Mouse (Mus musculus): ENCODE data around the gene Ssx2ip. TPM values are rescaled to one million over a fixed set of nuclear protein-coding genes. Genes with fewer than 3 reads are reported as not detected.

Gene Ssx2ip
- total and polyA plus RNA-seq, 3 experiments: 12.8 to 64.0 (median 58.6) TPM

DNA sequence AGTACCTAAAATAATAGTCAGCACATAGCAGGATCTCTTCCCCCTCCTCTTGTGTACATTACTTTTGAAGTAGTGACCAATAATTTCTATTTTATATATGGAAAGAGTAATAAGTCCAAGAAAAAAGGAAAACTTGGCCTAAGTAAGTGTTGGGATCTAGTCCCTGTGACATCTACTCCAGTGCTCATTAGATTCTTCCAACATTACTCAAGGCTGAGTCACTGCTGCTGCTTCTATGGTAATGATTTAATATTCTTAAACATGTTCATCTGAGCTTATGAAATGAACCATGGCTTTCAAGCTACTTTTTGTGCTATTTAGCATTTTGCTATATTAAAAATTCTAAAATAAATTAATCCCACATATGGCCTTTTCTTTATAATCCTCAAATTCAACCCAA, 69.3 kb downstream of the Ssx2ip start:
- no peak for DNase-seq (ENCODE audit: low spot score)
- TF ChIP-seq POLR2AphosphoS5 (IDR thresholded peaks at IDR 0.05; ENCODE audit: insufficient replicate concordance, low read depth, low read length) (no peak), GATA2 (IDR thresholded peaks at IDR 0.05; ENCODE audit: borderline replicate concordance, low read depth, low read length) (no peak), GATA1 (IDR thresholded peaks at IDR 0.05; ENCODE audit: borderline replicate concordance, low read length) (no peak), CTCF (IDR thresholded peaks at IDR 0.05; ENCODE audit: low read depth, low read length) (no peak), TAL1 (conservative IDR thresholded peaks at IDR 0.05; ENCODE audit: low read depth, low read length) (no peak)
- H3K9me3 ChIP-seq (replicated peaks): no peaks in the 10 kb centered on the region
- H3K4me1 ChIP-seq (ENCODE audit: insufficient read depth, low read depth, low read length): no peaks in the 10 kb centered on the region
- no peaks in the 10 kb centered on the region for H3K27me3 ChIP-seq (ENCODE audit: insufficient read depth, low read length)
- no peaks in the 10 kb centered on the region for H3K36me3 ChIP-seq (replicated peaks)
- no peak for ATAC-seq (ENCODE audit: extremely low read depth, insufficient number of reproducible peaks, low FRiP score, poor library complexity, severe bottlenecking)
- no peak overlapping the region for H3K4me3 ChIP-seq (ENCODE audit: low read depth, low read length)

DNA sequence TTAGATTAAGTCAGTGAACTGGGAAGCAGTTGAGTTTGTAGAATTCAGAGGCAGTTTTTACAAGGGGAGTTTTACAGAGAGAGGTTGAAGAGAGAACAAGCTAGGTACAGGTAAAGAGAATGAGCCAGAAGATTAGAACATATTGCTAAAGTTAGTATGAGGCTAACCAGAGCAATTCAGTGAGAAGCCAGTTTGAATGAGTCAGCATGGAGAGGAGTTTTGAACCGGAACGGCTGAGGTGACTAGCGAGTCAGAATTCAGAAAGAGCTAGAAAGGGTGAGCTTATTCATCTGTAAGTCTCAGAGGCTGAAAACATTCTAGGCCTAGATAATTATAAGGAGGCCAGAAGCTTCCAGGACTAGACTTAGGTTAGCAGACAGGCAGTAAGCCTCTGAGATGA, 70.0 kb downstream of the Ssx2ip start:
- TF ChIP-seq TAL1 (conservative IDR thresholded peaks at IDR 0.05; ENCODE audit: low read depth, low read length): no peak
- no peak for TF ChIP-seq POLR2AphosphoS5 (IDR thresholded peaks at IDR 0.05; ENCODE audit: insufficient replicate concordance, low read depth, low read length)
- TF ChIP-seq GATA2 (IDR thresholded peaks at IDR 0.05; ENCODE audit: borderline replicate concordance, low read depth, low read length): no peak
- TF ChIP-seq CTCF (IDR thresholded peaks at IDR 0.05; ENCODE audit: low read depth, low read length): no peak
- no peak for TF ChIP-seq GATA1 (IDR thresholded peaks at IDR 0.05; ENCODE audit: borderline replicate concordance, low read length)
- DNase-seq (ENCODE audit: low spot score): no peak
- Histone ChIP-seq H3K4me3 (ENCODE audit: low read depth, low read length) (no peak overlapping the region), H3K27me3 (ENCODE audit: insufficient read depth, low read length) (no peaks in the 10 kb centered on the region), H3K36me3 (replicated peaks) (no peaks in the 10 kb centered on the region), H3K9me3 (replicated peaks) (no peaks in the 10 kb centered on the region), H3K4me1 (ENCODE audit: insufficient read depth, low read depth, low read length) (no peaks in the 10 kb centered on the region)
- no peak for ATAC-seq (ENCODE audit: extremely low read depth, insufficient number of reproducible peaks, low FRiP score, poor library complexity, severe bottlenecking)

DNA sequence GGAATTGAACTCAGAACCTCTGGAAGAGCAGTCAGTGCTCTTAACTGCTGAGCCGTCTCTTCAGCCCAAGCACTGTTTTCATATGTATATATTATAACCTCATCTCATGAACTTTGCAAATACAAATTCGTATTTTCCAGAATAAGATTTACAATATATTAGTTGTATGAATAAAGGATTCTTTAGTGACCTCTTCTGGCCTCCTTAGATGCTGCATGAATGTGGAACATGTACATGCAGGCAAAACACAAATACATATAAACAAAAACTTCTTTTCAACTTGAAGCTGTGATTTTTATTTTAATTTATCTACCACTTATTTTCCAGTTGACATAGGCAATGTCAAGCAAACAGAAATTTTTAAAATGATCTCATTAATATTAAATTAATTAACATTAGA, 77.6 kb downstream of the Ssx2ip start:
- no peak for ATAC-seq (ENCODE audit: extremely low read depth, insufficient number of reproducible peaks, low FRiP score, poor library complexity, severe bottlenecking)
- DNase-seq (ENCODE audit: low spot score): no peak

DNA sequence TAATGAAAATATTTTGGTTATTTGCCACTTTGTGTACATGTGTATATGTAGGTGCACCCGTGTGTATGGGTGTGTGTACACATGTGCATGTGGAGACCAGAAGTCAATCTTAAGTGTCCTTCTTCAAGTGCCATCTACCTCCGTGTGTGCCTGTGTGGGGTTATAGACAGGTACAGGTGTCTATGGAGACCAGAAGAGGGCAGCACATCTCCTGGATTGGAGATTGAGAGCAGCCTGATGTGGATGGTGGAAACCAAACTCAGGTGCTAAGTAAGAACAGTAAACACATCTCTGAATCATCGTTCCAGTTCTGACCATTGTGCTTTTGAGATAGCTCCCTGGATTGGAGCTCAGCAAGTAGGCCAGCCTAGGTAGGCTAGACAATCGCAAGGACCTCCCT, 82.0 kb downstream of the Ssx2ip start:
- H3K4me1 ChIP-seq (ENCODE audit: insufficient read depth, low read depth, low read length): peaks cover 7% of the 10 kb centered on the region; the same call in 1 of the 2 replicates
- H3K9me3 ChIP-seq (replicated peaks): no peaks in the 10 kb centered on the region
- peaks cover 4% of the 10 kb centered on the region for H3K36me3 ChIP-seq (replicated peaks)
- H3K4me3 ChIP-seq (ENCODE audit: low read depth, low read length): no peak overlapping the region
- TF ChIP-seq GATA2 (IDR thresholded peaks at IDR 0.05; ENCODE audit: borderline replicate concordance, low read depth, low read length): no peak
- TF ChIP-seq TAL1 (conservative IDR thresholded peaks at IDR 0.05; ENCODE audit: low read depth, low read length): no peak
- TF ChIP-seq CTCF (IDR thresholded peaks at IDR 0.05; ENCODE audit: low read depth, low read length): no peak
- TF ChIP-seq GATA1 (IDR thresholded peaks at IDR 0.05; ENCODE audit: borderline replicate concordance, low read length): no peak
- TF ChIP-seq POLR2AphosphoS5 (IDR thresholded peaks at IDR 0.05; ENCODE audit: insufficient replicate concordance, low read depth, low read length): no peak
- ATAC-seq (ENCODE audit: extremely low read depth, insufficient number of reproducible peaks, low FRiP score, poor library complexity, severe bottlenecking): 0 out of 2 replicates have a peak, but pooled peaks have one; percentile 8
- H3K27me3 ChIP-seq (ENCODE audit: insufficient read depth, low read length): no peaks in the 10 kb centered on the region
- no peak for DNase-seq (ENCODE audit: low spot score)

More for the DNA sequence above, 77.6 kb downstream of the Ssx2ip start:
- Histone ChIP-seq H3K36me3 (replicated peaks) (peaks cover 4% of the 10 kb centered on the region), H3K4me3 (ENCODE audit: low read depth, low read length) (no peak overlapping the region), H3K27me3 (ENCODE audit: insufficient read depth, low read length) (no peaks in the 10 kb centered on the region), H3K9me3 (replicated peaks) (no peaks in the 10 kb centered on the region), H3K4me1 (ENCODE audit: insufficient read depth, low read depth, low read length) (no peaks in the 10 kb centered on the region)
- TF ChIP-seq CTCF (IDR thresholded peaks at IDR 0.05; ENCODE audit: low read depth, low read length) (no peak), POLR2AphosphoS5 (IDR thresholded peaks at IDR 0.05; ENCODE audit: insufficient replicate concordance, low read depth, low read length) (no peak), GATA2 (IDR thresholded peaks at IDR 0.05; ENCODE audit: borderline replicate concordance, low read depth, low read length) (no peak), TAL1 (conservative IDR thresholded peaks at IDR 0.05; ENCODE audit: low read depth, low read length) (no peak), GATA1 (IDR thresholded peaks at IDR 0.05; ENCODE audit: borderline replicate concordance, low read length) (no peak)

Other genes starting within 250 kb of the Ssx2ip start
- not detected in 2 replicates for gene Lpar3, start 183.7 kb upstream of the Ssx2ip start, total RNA-seq (2014; fragmentation: Nextera tagmentation)
- 0.11 TPM in 1 of 2 replicates, not detected in the other for gene Lpar3, start 183.7 kb upstream of the Ssx2ip start, total RNA-seq (2017)
- gene Lpar3, start 183.7 kb upstream of the Ssx2ip start, polyA plus RNA-seq (2012): not detected in 2 replicates
- gene Ctbs, start 45.2 kb downstream of the Ssx2ip start, total RNA-seq (2014; fragmentation: Nextera tagmentation): 27.6 and 40.9 TPM in 2 replicates
- 14.7 and 16.7 TPM in 2 replicates for gene Ctbs, start 45.2 kb downstream of the Ssx2ip start, total RNA-seq (2017)
- 20.5 and 27.5 TPM in 2 replicates for gene Ctbs, start 45.2 kb downstream of the Ssx2ip start, polyA plus RNA-seq (2012)
- 14.9 and 19.7 TPM in 2 replicates for gene Spata1, start 95.1 kb downstream of the Ssx2ip start, total RNA-seq (2014; fragmentation: Nextera tagmentation)
- 11.6 and 20.4 TPM in 2 replicates for gene Spata1, start 95.1 kb downstream of the Ssx2ip start, total RNA-seq (2017)
- gene Spata1, start 95.1 kb downstream of the Ssx2ip start, polyA plus RNA-seq (2012): 1.3 and 1.6 TPM in 2 replicates
- gene Gng5, start 95.2 kb downstream of the Ssx2ip start, total RNA-seq (2014; fragmentation: Nextera tagmentation): 287 and 297 TPM in 2 replicates
- gene Gng5, start 95.2 kb downstream of the Ssx2ip start, total RNA-seq (2017): 299 and 354 TPM in 2 replicates
- 191 and 352 TPM in 2 replicates for gene Gng5, start 95.2 kb downstream of the Ssx2ip start, polyA plus RNA-seq (2012)
- 95.6 and 103 TPM in 2 replicates for gene Rpf1, start 116.8 kb downstream of the Ssx2ip start, total RNA-seq (2014; fragmentation: Nextera tagmentation)
- 99.9 and 111 TPM in 2 replicates for gene Rpf1, start 116.8 kb downstream of the Ssx2ip start, total RNA-seq (2017)
- gene Rpf1, start 116.8 kb downstream of the Ssx2ip start, polyA plus RNA-seq (2012): 26.9 and 27.2 TPM in 2 replicates
- gene Uox, start 165.8 kb downstream of the Ssx2ip start, total RNA-seq (2014; fragmentation: Nextera tagmentation): not detected in 2 replicates
- 0.22 TPM in 1 of 2 replicates, not detected in the other for gene Uox, start 165.8 kb downstream of the Ssx2ip start, total RNA-seq (2017)
- gene Uox, start 165.8 kb downstream of the Ssx2ip start, polyA plus RNA-seq (2012): not detected in 2 replicates
- gene Dnase2b, start 211.0 kb downstream of the Ssx2ip start, total RNA-seq (2014; fragmentation: Nextera tagmentation): not detected in 2 replicates
- 1.4 and 1.6 TPM in 2 replicates for gene Dnase2b, start 211.0 kb downstream of the Ssx2ip start, total RNA-seq (2017)
- gene Dnase2b, start 211.0 kb downstream of the Ssx2ip start, polyA plus RNA-seq (2012): not detected in 2 replicates
- not detected in 2 replicates for gene 4930503B20Rik, start 246.7 kb downstream of the Ssx2ip start, total RNA-seq (2014; fragmentation: Nextera tagmentation)
- gene 4930503B20Rik, start 246.7 kb downstream of the Ssx2ip start, total RNA-seq (2017): 0.44 and 0.52 TPM in 2 replicates
- gene 4930503B20Rik, start 246.7 kb downstream of the Ssx2ip start, polyA plus RNA-seq (2012): not detected in 2 replicates

Measured in G1E (cell line).